Mouse (Mus musculus) layer of hippocampus, postnatal 10 days (tissue): ENCODE results near the gene Armc2. TPM values are rescaled to one million over a fixed set of nuclear protein-coding genes. Genes with fewer than 3 reads are reported as not detected.
A peak's percentile ranks its signal among the peaks of the same experiment; 100 is the strongest.

Experiments used
- DNase-seq, 2 experiments: peaks; one replicate each; pipeline ENCODE4 v3.0.0; 2021; ENCODE audit warnings: low spot score in 2 of 2
- long read RNA-seq: library from polyadenylated mRNA; stranded (forward); transcript quantifications from one replicate; pipeline ENCODE4 v2.0.0, GENCODE M21; 2023
- total RNA-seq, 2 experiments: library from RNA; stranded (reverse); gene quantifications; 2 replicates each; pipeline ENCODE4 v1.2.3; 2021

Armc2 gene
- total RNA-seq: 10 to 100 TPM; 10.2 to 11.0 TPM
- long read RNA-seq, partial matches to known transcripts: 1 of 3 reads
- long read RNA-seq, other reads (novel, unspliced or antisense): 2 of 3 reads

GRCm38 (mm10) chr10:42018016-42018949 lies at the start of gene Armc2:
Gene Armc2, minus strand, starts transcription at chr10:42018442.
- DNase-seq: peak; percentile 68 to 79

GRCm38 (mm10) chr10:42064446-42064845 lies 46.2 kb upstream of the Armc2 start:
- DNase-seq: no peak

GRCm38 (mm10) chr10:42059522-42059921 lies 41.3 kb upstream of the Armc2 start:
- DNase-seq: no peak

GRCm38 (mm10) chr10:42057746-42058145 lies 39.5 kb upstream of the Armc2 start:
- no peak for DNase-seq

GRCm38 (mm10) chr10:42057231-42057601 lies 39.0 kb upstream of the Armc2 start:
- no peak for DNase-seq

- DNase-seq: no peak
These were observed 38.4 kb upstream of the Armc2 start for GRCm38 (mm10) chr10:42056486-42057230.

GRCm38 (mm10) chr10:42055224-42056165 lies 37.3 kb upstream of the Armc2 start:
- no peak for DNase-seq

- DNase-seq: no peak
These were observed 32.8 kb upstream of the Armc2 start for GRCm38 (mm10) chr10:42051069-42051468.

- DNase-seq: no peak
These were observed 30.4 kb upstream of the Armc2 start for GRCm38 (mm10) chr10:42048648-42049047.

GRCm38 (mm10) chr10:42044574-42044973 lies 26.3 kb upstream of the Armc2 start:
- DNase-seq: no peak

- DNase-seq: no peak
These were observed 25.1 kb upstream of the Armc2 start for GRCm38 (mm10) chr10:42043307-42043706.

GRCm38 (mm10) chr10:42042881-42043280 lies 24.6 kb upstream of the Armc2 start:
- no peak for DNase-seq

GRCm38 (mm10) chr10:42042087-42042486 lies 23.8 kb upstream of the Armc2 start:
- no peak for DNase-seq

- DNase-seq: no peak
These were observed 20.3 kb upstream of the Armc2 start for GRCm38 (mm10) chr10:42038571-42038970.

- no peak for DNase-seq
These were observed 19.1 kb upstream of the Armc2 start for GRCm38 (mm10) chr10:42037301-42037870.

GRCm38 (mm10) chr10:42036846-42037245 lies 18.6 kb upstream of the Armc2 start:
- no peak for DNase-seq

- DNase-seq: no peak
These were observed 15.3 kb upstream of the Armc2 start for GRCm38 (mm10) chr10:42033571-42033970.

- peak; percentile 76 to 82 for DNase-seq
These were observed 12.8 kb upstream of the Armc2 start for GRCm38 (mm10) chr10:42031021-42031420.

- peak in 1 of 2 experiments; percentile 14 for DNase-seq
These were observed 11.3 kb upstream of the Armc2 start for GRCm38 (mm10) chr10:42029502-42029901.

GRCm38 (mm10) chr10:42027337-42027736 lies 9.1 kb upstream of the Armc2 start:
- no peak for DNase-seq

- no peak for DNase-seq
These were observed 6.2 kb upstream of the Armc2 start for GRCm38 (mm10) chr10:42024406-42024805.
